Mouse (Mus musculus) liver, adult (tissue): ENCODE results near the gene Dennd5b.
"Not testable (repeated sequence)": the region's sequence is repeated elsewhere in the genome, so short reads cannot be mapped to it uniquely, and the experiment has no call there.

Experiments
- GATA4 ChIP-seq: IDR thresholded peaks from 2 replicates; pipeline ENCODE4 v1.6.1; 2014; ENCODE audit warnings: mild to moderate bottlenecking, low read length; ENCODE audit not compliant: insufficient replicate concordance

The Dennd5b gene

DNA sequence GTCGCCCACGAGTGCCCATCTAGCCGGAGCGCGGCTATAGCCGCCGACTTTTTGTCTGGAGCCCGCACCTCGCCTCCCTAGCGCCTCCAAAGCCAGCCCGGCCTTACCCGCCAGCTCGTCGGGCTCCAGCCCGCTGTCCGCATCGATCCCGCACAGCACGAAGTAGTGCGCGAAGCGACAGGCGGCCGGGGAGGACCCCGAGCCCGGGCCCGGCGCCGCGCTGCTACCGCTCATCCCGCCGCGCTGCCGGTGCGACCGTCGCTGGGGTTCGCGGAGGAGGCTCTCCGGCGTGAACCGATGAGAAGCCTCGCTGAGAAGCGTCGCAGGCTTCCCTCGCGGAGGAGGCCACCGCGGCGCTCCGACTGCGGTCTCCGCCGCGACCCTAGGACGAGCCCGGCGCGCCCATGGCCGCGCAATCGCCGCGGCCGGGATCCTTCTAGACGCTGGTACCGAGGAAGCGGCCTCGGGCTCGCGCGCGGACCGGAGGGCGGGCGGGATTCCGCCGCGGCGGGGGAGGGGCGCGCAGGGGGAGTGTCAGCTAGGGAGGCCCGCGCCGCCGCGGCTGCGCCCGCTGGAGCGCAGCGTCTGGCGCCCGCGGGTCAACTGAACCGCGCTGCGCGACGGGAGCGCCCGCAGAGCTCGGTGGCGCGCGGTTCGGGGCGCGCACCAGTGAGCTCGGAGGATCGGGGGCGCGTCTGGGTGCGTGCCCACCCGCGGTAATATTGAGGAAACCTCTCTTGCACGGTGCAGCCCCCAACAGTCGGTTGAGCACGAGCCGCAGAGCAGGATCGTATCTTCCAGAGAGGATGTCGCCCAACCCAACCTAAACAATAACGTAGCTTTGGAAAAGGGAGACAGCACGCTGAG lies at the start of gene Dennd5b:
Dennd5b (minus strand) TSS at position 605 of the 867 bp plus-strand sequence.
- TF ChIP-seq GATA4, result no peak

DNA sequence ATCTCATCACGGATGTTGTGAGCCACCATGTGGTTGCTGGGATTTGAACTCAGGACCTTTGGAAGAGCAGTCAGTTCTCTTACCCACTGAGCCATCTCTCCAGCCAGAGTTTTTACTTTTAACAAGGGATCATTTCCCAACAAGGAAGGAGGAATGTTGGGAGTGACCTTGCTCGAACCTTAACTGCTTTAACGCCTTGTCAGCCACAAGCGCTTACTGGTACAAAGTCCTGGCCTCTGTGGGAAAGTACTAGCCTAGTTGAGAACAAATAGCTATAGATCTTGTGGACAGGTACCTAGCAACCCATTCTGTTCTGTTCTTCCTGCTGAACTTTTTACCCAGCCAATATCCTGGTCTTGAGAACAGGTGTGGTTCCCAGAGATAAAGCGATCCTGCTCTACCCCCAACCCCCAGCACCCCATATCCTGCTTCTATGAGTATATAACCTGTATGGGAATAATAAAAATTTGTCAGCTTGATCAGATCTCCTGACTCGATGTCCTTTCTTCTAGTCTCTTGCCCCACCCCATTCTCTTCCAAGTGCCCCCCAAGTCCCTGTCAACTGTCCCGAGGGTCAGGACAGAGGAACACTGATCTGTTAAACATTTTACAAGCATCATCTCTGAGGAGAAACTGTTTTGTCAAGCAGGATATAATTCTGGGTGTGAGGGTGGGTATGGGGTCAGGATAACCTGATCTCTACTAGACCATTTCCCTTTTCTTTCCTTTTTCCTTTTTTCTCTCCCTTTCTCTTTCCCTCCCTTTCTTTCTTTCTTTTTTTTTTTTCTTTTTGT lies 47.2 kb upstream of the Dennd5b start:
- no peak for TF ChIP-seq GATA4

DNA sequence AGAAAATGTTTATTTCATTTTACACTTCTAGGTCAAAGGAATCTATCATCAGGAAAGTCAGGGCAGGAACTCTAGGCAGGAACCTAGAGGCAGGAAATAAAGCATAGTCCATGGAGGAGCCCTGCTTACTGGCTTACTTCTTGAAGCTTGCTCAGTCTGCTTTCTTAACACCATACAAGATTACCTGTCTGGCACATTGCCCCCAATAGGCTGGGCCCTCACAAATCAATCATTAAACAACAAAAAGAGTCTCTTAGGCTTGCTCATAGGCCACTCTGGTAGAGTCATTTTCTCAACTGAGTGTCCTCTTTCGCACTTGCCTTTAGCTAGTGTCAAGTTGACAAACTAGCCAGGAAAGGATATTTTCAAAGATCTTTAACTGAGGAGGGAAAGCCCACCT lies 43.7 kb upstream of the Dennd5b start:
- TF ChIP-seq GATA4, result no peak

DNA sequence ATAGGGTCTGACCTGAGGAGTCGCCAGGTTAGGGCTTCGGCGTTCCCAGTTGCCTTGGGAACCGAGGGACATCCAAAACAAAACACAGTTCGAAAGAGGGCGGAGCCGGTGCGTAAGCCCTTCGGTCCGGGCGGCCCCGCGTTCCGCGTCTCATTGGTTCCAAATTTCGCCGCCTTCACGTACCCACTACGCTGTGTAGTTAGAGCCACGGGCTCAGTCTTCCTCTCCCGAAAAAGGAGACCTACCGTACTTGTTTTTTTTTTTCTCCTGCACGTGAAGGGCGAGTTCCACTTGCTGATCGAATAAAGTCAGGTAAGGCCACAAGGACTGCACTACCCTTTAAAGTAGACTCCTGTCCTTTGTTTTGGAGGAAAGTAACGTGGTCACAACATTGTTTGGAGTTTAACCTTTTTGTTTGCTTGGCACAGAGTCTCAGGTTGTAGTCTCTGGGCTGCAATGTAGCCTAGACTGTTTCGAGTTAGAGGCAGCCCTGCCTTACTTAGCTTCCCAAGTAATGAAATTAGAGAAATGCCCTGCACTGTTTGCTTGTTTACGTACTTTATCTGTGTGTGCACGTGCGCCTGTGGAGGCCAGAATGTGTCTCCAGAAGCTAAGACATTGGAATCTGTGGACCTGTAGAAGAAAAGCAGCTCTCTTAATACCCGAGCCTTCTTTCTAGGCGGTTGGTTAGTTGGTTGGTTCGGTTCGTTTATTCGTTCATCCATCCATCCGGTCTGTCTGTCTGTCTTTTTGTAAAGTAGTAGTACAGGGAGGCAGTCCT lies 40.1 kb upstream of the Dennd5b start:
- TF ChIP-seq GATA4, result no peak

DNA sequence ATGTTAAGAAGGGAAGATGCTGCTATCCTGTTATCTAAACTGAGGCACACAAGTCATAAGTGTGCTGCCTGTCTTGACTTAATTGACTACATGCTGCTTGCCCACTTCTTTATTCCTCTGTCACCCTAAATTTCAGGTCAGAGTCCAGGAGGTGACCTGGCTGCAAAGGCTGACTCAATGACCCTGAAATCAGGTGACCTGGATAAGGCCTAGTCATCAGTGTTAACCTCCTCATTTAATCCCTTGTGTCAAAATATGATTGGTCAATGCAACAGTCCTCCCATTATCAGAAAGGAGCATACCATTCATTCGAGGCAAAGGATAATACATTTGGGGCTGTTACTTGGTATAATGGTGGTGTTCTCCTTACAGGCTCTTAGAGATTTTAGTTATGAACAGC lies 38.0 kb upstream of the Dennd5b start, which contains the start of gene Etfbkmt:
Etfbkmt (plus strand) TSS at position 379 of the 400 bp plus-strand sequence.
- TF ChIP-seq GATA4, result no peak

DNA sequence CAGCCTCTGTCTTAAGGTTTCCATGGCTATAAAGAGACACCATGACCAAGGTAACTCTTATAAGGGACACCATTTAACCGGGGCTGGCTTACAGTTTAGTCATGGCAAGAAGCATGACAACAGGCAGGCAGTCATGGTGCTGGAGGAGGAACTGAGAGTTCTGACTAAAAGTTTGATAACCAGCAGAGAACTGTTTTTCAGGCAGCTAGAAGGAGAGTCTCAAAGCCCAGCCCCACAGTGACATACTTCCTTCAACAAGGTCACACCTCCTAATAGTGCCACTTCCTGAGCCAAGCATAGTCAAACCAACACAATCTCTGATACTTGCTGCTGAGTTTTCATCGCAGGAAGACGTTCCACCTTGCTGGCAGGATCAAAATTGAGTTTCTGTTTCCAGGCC lies 37.5 kb upstream of the Dennd5b start:
- TF ChIP-seq GATA4, result no peak

DNA sequence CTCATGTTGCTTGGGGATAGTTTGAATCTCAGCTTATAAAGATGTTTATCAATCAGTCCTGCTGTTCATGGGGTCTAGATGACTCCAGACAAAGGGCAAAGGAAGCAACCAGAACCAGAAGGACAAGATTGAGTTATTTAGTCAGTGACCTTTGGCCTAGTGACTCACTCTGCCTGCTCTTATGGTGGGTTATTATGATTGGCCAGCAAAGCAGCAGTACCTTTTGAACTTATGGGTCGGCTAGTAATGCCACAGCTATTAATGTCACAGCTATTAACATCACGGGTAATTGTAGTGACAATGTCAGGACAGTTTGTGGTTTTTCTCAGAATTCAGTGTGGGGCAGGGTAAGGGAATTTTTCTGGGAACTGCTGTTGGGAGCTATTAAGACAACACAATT lies 36.5 kb upstream of the Dennd5b start:
- no peak for TF ChIP-seq GATA4

DNA sequence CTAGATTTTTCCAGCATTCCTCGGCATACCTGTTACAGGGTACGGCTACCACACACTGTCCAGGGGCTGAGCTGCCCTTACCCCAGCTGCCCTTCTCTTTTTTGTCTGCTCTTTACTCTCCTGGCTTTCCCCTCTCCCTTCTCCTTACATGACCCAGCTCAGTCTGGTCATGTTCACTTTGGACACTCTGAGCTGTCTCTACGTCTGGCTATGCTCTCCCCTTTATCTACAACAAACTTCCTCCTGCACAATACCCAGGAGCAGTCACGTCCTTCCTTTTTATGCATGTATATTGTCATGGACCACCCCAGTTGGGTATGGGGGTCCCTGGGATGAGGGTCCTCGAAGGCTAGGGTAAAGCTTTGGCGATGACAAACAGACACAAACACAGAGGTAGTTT lies 34.2 kb upstream of the Dennd5b start:
- TF ChIP-seq GATA4, result no peak

DNA sequence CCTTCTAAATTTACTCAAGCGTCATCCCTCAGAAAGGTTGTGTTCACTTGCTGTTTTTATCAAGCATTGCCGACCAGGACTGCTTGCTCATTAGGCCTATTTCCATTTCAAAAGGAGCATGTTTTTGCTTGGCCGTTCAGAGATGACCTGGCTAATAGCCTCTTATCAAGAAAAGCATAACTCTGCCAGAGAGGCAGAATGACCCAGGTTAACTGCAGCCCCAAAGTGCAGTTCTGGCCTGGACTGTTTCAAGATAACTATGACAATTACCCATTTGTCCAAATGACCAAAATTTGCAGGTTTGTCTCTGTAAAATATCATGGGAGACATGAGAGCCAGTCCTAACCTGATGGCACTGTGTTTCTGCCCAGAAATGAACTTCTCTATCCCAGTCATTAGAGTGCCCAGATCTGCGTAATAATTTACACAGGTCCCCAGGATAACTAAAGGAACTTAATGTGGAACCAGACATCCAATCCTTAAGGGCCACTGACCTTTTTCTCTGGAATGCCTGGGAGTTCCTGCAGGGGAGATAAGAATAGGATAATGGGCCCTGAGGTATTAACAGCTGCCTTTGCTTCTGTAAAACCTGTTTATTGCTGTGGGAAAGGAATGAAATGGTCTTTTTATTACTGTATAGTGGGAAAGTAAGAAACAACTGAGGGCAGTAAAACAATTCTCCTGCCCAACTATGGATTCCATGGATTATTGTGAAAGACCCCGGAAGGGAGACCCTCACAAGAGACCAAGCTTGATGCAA lies 33.1 kb upstream of the Dennd5b start:
- TF ChIP-seq GATA4, result peak; percentile 88; the same call in 1 of the 2 replicates

DNA sequence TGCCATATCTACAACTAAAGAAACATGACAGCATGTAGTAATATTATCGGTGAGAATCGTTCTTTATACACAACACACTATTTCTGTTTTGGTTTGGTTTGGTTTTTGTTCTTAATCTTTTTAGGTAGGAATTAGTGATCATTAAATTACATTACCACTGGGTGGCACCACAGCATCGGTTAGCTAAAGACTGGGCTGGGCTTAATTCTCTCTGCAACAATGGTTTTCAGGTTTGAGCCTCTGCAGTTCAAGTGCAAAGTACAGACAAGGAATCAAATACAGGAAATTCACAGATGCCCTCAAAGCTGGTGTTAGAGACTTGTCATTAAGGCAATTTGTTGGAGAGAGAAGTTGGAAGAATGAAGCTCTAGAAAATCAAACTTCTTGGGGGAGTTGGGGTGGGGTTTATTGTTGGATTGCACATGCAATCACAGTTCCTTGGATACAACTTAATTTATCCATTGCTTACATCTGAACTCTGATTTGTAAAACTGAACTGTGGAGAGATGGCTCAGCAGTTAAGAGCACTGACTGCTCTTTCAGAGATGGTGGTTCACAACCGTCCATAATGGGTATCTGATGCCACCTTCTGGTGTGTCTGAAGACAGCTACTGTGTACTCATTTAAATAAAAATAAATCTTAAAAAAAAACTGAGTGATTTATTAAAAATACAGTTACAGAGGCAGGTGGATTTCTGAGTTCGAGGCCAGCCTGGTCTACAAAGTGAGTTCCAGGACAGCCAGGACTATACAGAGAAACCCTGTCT lies 31.0 kb upstream of the Dennd5b start:
- TF ChIP-seq GATA4, result no peak

DNA sequence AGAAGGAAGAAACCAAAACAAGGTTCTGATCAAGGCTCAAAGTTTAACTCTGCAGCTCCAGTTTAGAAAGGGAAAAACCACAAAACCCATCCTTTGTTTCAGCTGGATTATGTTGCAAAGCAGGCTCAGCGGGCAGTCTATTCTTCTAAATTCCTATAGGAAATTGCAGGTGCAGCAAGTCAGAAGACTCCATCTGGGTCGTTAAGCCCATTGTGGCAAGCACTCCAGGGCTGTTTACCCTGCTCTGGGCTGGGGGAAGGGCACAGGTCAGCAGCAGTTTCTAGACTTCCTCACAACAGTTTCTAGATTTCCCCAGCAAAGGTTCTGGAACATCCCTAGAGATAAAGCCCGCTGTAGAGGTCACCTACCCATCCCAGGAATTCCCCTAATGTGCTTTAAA lies 29.6 kb upstream of the Dennd5b start:
- no peak for TF ChIP-seq GATA4

DNA sequence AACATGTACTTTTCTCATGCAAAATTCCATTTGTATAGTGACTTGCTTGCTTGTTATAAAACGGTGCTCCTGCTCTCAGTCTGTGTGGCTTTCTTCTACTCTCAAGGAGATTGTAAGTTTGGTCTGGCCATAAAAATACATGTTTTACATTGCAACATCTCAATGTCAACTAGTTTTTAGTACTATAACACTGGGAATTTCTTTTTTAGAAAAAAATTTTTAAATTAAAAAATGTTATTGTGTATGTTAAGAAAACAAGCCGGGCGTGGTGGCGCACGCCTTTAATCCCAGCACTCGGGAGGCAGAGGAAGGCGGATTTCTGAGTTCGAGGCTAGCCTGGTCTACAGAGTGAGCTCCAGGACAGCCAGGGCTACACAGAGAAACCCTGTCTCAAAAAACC lies 28.4 kb upstream of the Dennd5b start, which contains the start of gene Gm10203:
Gm10203 (plus strand) TSS at position 301 of the 400 bp plus-strand sequence.
- not testable (repeated sequence) for TF ChIP-seq GATA4

DNA sequence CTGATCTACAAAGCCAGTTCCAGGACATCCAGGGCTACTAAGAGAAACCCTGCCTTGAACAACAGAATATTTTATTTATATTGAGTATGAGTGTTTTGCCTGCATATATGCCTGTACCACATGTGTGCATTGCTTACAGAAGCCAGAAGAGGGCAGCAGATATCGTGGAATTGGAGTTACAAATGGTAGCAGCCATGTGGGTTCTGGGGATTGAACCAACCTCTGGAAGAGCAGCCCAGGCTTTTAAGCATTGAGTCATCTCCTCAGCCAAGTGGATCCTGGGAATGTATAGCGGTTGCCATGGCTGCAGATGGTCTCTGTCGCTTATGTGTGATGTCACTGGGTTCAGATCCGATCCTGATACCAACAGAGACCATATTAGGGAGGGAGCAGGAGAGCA lies 25.2 kb upstream of the Dennd5b start:
- TF ChIP-seq GATA4, result no peak

DNA sequence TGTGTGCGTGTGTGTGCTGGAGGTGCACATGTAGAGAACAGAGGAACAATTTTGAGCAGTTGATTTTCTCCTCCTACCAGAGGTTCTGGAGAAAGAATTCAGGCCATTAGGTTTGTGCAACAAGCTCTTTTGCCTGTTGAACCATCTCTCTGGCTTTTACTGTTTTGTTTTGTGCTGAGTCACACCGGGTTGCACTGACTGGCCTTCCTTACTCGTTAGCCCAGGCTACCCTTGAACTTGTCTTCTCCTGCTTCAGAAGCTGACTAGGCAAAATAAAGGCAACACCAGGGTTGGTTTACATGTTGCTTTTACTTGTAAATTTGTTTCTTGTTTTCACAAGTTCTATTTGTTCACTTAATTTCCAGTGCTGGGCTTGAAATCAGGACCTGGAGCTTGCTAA lies 21.6 kb upstream of the Dennd5b start:
- no peak for TF ChIP-seq GATA4
